Comparison of ENCODE assay signal across 27 mouse cellular contexts in the genomic region with DNA sequence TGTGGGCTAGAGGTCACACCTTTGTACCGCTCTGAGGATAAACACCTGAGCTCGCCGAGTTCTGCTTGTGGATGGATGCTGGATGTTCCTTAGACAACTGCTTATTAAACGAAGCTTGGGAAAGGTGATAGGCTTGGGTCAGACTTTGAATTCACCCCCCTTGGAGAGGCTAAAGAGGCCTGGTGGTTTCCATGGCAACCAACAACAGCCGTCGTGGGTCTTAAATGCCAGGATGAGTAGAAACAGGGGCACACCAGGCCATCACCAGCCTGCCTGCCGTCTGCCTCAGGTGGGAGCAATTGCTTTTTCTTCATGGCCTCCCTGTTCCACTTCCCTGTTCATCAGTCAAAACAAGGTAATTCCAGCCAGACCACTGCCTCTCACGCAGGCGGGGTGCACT.
DNase-seq lines count a peak whose midpoint lies in the region; ATAC-seq and TF ChIP-seq lines count a peak whose summit lies in the region.
"Had no signal": no experiment of that assay in that cellular context is flagged by ENCODE, and none has a peak within 500 bp of the region (broad histone marks: within the 10 kb centered on the region; RNA-seq: fewer than 3 reads in every experiment).

No protein-coding gene starts in this region.

- no peak overlapping the region; the same call in 1 of the 2 replicates for H3K27ac ChIP-seq in forebrain, embryonic 12.5 days
- H3K27ac ChIP-seq in forebrain, embryonic 14.5 days (ENCODE audit: low read depth, low read length), result no peak overlapping the region
- H3K27ac ChIP-seq in midbrain, postnatal 0 days (ENCODE audit: low read depth, low read length), result no peak overlapping the region
- H3K27ac ChIP-seq in midbrain, embryonic 16.5 days (ENCODE audit: low read length), result no peak overlapping the region
- H3K27ac ChIP-seq: embryonic facial prominence, embryonic 12.5 days; embryonic facial prominence, embryonic 15.5 days; heart, adult 2 months; heart, embryonic 10.5 days; heart, embryonic 13.5 days; hindbrain, embryonic 14.5 days; hindbrain, postnatal 0 days had no signal

- H3K4me3 ChIP-seq in forebrain, embryonic 12.5 days (replicated peaks), result no peak overlapping the region
- no peak overlapping the region for H3K4me3 ChIP-seq in forebrain, embryonic 14.5 days (ENCODE audit: low read depth, low read length)
- no peak overlapping the region for H3K4me3 ChIP-seq in midbrain, postnatal 0 days (ENCODE audit: low read depth, low read length)
- H3K4me3 ChIP-seq in midbrain, embryonic 16.5 days (ENCODE audit: low read depth, low read length), result no peak overlapping the region
- H3K4me3 ChIP-seq: embryonic facial prominence, embryonic 12.5 days; embryonic facial prominence, embryonic 15.5 days; heart, adult 2 months; heart, embryonic 10.5 days; heart, embryonic 13.5 days had no signal

- TF ChIP-seq CTCF in midbrain, postnatal 0 days (IDR thresholded peaks at IDR 0.05), result no peak

- peak; percentile 36; the same call in 1 of the 2 replicates for ATAC-seq in forebrain, embryonic 12.5 days (ENCODE audit: low FRiP score)
- ATAC-seq in forebrain, embryonic 14.5 days, result no peak
- no peak for ATAC-seq in midbrain, postnatal 0 days (ENCODE audit: low FRiP score)
- no peak for ATAC-seq in midbrain, embryonic 16.5 days
- ATAC-seq: activated CD4-positive, CD25-positive, alpha-beta regulatory T cell, adult 4 months; forebrain, embryonic 16.5 days; hindbrain, postnatal 0 days; inflammation-experienced regulatory T-cells, adult 6 months; Patski had no signal

- no peak overlapping the region for H3K4me2 ChIP-seq in forebrain, embryonic 12.5 days
- H3K4me2 ChIP-seq in forebrain, embryonic 14.5 days (ENCODE audit: low read length), result no peak overlapping the region
- no peak overlapping the region for H3K4me2 ChIP-seq in midbrain, postnatal 0 days (ENCODE audit: low read depth, low read length, poor library complexity, severe bottlenecking)
- H3K4me2 ChIP-seq in midbrain, embryonic 16.5 days (ENCODE audit: low read length), result no peak overlapping the region
- H3K4me2 ChIP-seq: embryonic facial prominence, embryonic 12.5 days; embryonic facial prominence, embryonic 15.5 days; heart, embryonic 13.5 days; hindbrain, embryonic 14.5 days had no signal

- 0 out of 2 replicates have a peak, but pooled peaks cover 7% of the 10 kb centered on the region for H3K4me1 ChIP-seq in forebrain, embryonic 12.5 days
- no peaks in the 10 kb centered on the region for H3K4me1 ChIP-seq in forebrain, embryonic 14.5 days (ENCODE audit: control insufficient read depth, insufficient read depth, low read length)
- no peaks in the 10 kb centered on the region for H3K4me1 ChIP-seq in midbrain, postnatal 0 days (ENCODE audit: insufficient read depth, low read length)
- H3K4me1 ChIP-seq in midbrain, embryonic 16.5 days (ENCODE audit: control insufficient read depth, insufficient read depth, low read length), result peaks cover 7% of the 10 kb centered on the region; the same call in 1 of the 2 replicates
- H3K4me1 ChIP-seq: embryonic facial prominence, embryonic 12.5 days; embryonic facial prominence, embryonic 15.5 days had no signal

- no peak overlapping the region for H3K9ac ChIP-seq in forebrain, embryonic 12.5 days
- H3K9ac ChIP-seq in forebrain, embryonic 14.5 days (ENCODE audit: low read length), result no peak overlapping the region
- no peak overlapping the region for H3K9ac ChIP-seq in midbrain, postnatal 0 days (replicated peaks; ENCODE audit: low read length, poor library complexity, severe bottlenecking)
- H3K9ac ChIP-seq in midbrain, embryonic 16.5 days (ENCODE audit: low read depth, low read length), result no peak overlapping the region
- H3K9ac ChIP-seq: embryonic facial prominence, embryonic 12.5 days; embryonic facial prominence, embryonic 15.5 days; heart, embryonic 13.5 days; hindbrain, embryonic 14.5 days had no signal

- H3K9me3 ChIP-seq in forebrain, embryonic 12.5 days, result peaks cover 4% of the 10 kb centered on the region; the same call in 1 of the 2 replicates
- H3K9me3 ChIP-seq in forebrain, embryonic 14.5 days (replicated peaks; ENCODE audit: control insufficient read depth, low read length), result 0 out of 2 replicates have a peak, but pooled peaks cover 3% of the 10 kb centered on the region
- no peaks in the 10 kb centered on the region for H3K9me3 ChIP-seq in midbrain, postnatal 0 days (ENCODE audit: low read length)
- no peaks in the 10 kb centered on the region for H3K9me3 ChIP-seq in midbrain, embryonic 16.5 days (replicated peaks; ENCODE audit: control insufficient read depth, low read length, poor library complexity, severe bottlenecking)
- H3K9me3 ChIP-seq: embryonic facial prominence, embryonic 12.5 days; embryonic facial prominence, embryonic 15.5 days; heart, embryonic 10.5 days had no signal

- no peaks in the 10 kb centered on the region for H3K27me3 ChIP-seq in forebrain, embryonic 12.5 days
- no peaks in the 10 kb centered on the region for H3K27me3 ChIP-seq in forebrain, embryonic 14.5 days (replicated peaks; ENCODE audit: control insufficient read depth, insufficient read depth, low read length)
- no peaks in the 10 kb centered on the region for H3K27me3 ChIP-seq in midbrain, postnatal 0 days (ENCODE audit: insufficient read depth, low read length)
- no peaks in the 10 kb centered on the region for H3K27me3 ChIP-seq in midbrain, embryonic 16.5 days (ENCODE audit: control insufficient read depth, insufficient read depth, low read depth, low read length)
- H3K27me3 ChIP-seq: embryonic facial prominence, embryonic 12.5 days; embryonic facial prominence, embryonic 15.5 days had no signal

- no peaks in the 10 kb centered on the region for H3K36me3 ChIP-seq in forebrain, embryonic 12.5 days (replicated peaks)
- H3K36me3 ChIP-seq in forebrain, embryonic 14.5 days (ENCODE audit: control insufficient read depth, insufficient read depth, low read length), result no peaks in the 10 kb centered on the region
- H3K36me3 ChIP-seq in midbrain, postnatal 0 days (ENCODE audit: insufficient read depth, low read length), result no peaks in the 10 kb centered on the region
- no peaks in the 10 kb centered on the region for H3K36me3 ChIP-seq in midbrain, embryonic 16.5 days (ENCODE audit: control insufficient read depth, insufficient read depth, low read length)
- H3K36me3 ChIP-seq: embryonic facial prominence, embryonic 12.5 days; embryonic facial prominence, embryonic 15.5 days; G1E; heart, embryonic 10.5 days; heart, embryonic 13.5 days had no signal

- WGBS in forebrain, embryonic 12.5 days, result 38% methylated on average over 9 of the region's 9 CpGs
- WGBS in forebrain, embryonic 14.5 days, result 43% methylated on average over 9 of the region's 9 CpGs
- WGBS in midbrain, postnatal 0 days, result 34% methylated on average over 9 of the region's 9 CpGs
- WGBS in midbrain, embryonic 16.5 days, result 36% methylated on average over 9 of the region's 9 CpGs

- DNase-seq in forebrain, embryonic 14.5 days (ENCODE audit: low spot score), result no peak
- DNase-seq in midbrain, postnatal 0 days (ENCODE audit: low spot score), result peak; percentile 34
- peak; percentile 20 for DNase-seq in ZHBTc4 (ENCODE audit: low read depth, low spot score)
- no peak for DNase-seq in cerebellum, adult 18-20 months
- DNase-seq: adrenal gland, adult 8-10 months; adrenal gland, postnatal 25 days; cerebellum, adult 2 months; cerebellum, adult 9-11 months; cerebellum, postnatal 25 days; gastrocnemius, postnatal 10 days; gastrocnemius, postnatal 36 days; heart, adult 2 months; heart, postnatal 14 days; heart, postnatal 4 days had no signal

Comparison
In these comparisons a context has a peak if more than half of its experiments do, and no peak if none do; other contexts are left out.
1. DNase-seq: peak in midbrain, postnatal 0 days (single experiment) and ZHBTc4 (single experiment); none in forebrain, embryonic 14.5 days (single experiment) and cerebellum, adult 18-20 months (0 of 2).